Mouse (Mus musculus): ENCODE measurements around the gene Rab8b. TPM values are rescaled to one million over a fixed set of nuclear protein-coding genes. Genes with fewer than 3 reads are reported as not detected.
"Not testable (repeated sequence)": the region's sequence is repeated elsewhere in the genome, so short reads cannot be mapped to it uniquely, and the experiment has no call there.

Gene Rab8b
- polyA plus RNA-seq, 1 experiment from 2014 or later: 34.8 TPM

GRCm38 (mm10) chr9:66822255-66822654 lies 97.2 kb downstream of the Rab8b start:
- not testable (repeated sequence) for H3K27me3 ChIP-seq; H3K4me1 ChIP-seq; H3K4me3 ChIP-seq; H3K9ac ChIP-seq (replicated peaks); H3K4me2 ChIP-seq (replicated peaks); ATAC-seq (ENCODE audit: low FRiP score, low read depth); H3K36me3 ChIP-seq; H3K9me3 ChIP-seq; H3K27ac ChIP-seq (replicated peaks)
- 100% methylated on average over 1 of the region's 5 CpGs for WGBS

- H3K4me1 ChIP-seq: no peaks in the 10 kb centered on the region
- H3K4me2 ChIP-seq (replicated peaks): no peak overlapping the region
These were observed 98.5 kb downstream of the Rab8b start for GRCm38 (mm10) chr9:66820996-66821395.

GRCm38 (mm10) chr9:66813392-66813791 lies 106.1 kb downstream of the Rab8b start:
- Histone ChIP-seq H3K4me2 (replicated peaks) (no peak overlapping the region), H3K27me3 (no peaks in the 10 kb centered on the region), H3K36me3 (no peaks in the 10 kb centered on the region), H3K27ac (replicated peaks) (no peak overlapping the region), H3K4me1 (peaks cover 8% of the 10 kb centered on the region), H3K9ac (replicated peaks) (no peak overlapping the region), H3K4me3 (no peak overlapping the region), H3K9me3 (no peaks in the 10 kb centered on the region)
- ATAC-seq (ENCODE audit: low FRiP score, low read depth): no peak
- 12% methylated on average over 2 of the region's 2 CpGs for WGBS

More at GRCm38 (mm10) chr9:66820996-66821395, 98.5 kb downstream of the Rab8b start:
- 76% methylated on average over 5 of the region's 5 CpGs for WGBS
- Histone ChIP-seq H3K36me3 (no peaks in the 10 kb centered on the region), H3K9ac (replicated peaks) (no peak overlapping the region), H3K27me3 (no peaks in the 10 kb centered on the region), H3K27ac (replicated peaks) (no peak overlapping the region), H3K9me3 (no peaks in the 10 kb centered on the region), H3K4me3 (no peak overlapping the region)
- no peak for ATAC-seq (ENCODE audit: low FRiP score, low read depth)

GRCm38 (mm10) chr9:66805951-66806350 lies 113.5 kb downstream of the Rab8b start:
- WGBS: under 1% methylated on average over 30 of the region's 37 CpGs
- Histone ChIP-seq H3K27me3 (peaks cover 35% of the 10 kb centered on the region), H3K4me3 (peak overlapping the region; percentile 34), H3K4me2 (replicated peaks) (peak overlapping the region; percentile 50), H3K9ac (replicated peaks) (0 out of 2 replicates have a peak overlapping the region, but pooled peaks have one; percentile 37)
- H3K9me3 ChIP-seq; H3K36me3 ChIP-seq; ATAC-seq (ENCODE audit: low FRiP score, low read depth); H3K4me1 ChIP-seq; H3K27ac ChIP-seq (replicated peaks): not testable (repeated sequence)

GRCm38 (mm10) chr9:66801947-66802346 lies 117.5 kb downstream of the Rab8b start:
- ATAC-seq (ENCODE audit: low FRiP score, low read depth): no peak
- H3K9ac ChIP-seq (replicated peaks): no peak overlapping the region
- peaks cover 32% of the 10 kb centered on the region for H3K27me3 ChIP-seq
- H3K9me3 ChIP-seq: no peaks in the 10 kb centered on the region
- no peak overlapping the region for H3K4me3 ChIP-seq
- WGBS: 65% methylated on average over 12 of the region's 12 CpGs
- no peaks in the 10 kb centered on the region for H3K36me3 ChIP-seq
- H3K4me2 ChIP-seq (replicated peaks): no peak overlapping the region
- no peaks in the 10 kb centered on the region for H3K4me1 ChIP-seq
- no peak overlapping the region for H3K27ac ChIP-seq (replicated peaks)

- H3K27me3 ChIP-seq: peaks cover 4% of the 10 kb centered on the region; the same call in 1 of the 2 replicates
- H3K4me3 ChIP-seq: peak within 1 kb of the TSS; percentile 66
- WGBS: 79% methylated on average over 5 of the region's 5 CpGs
- H3K27ac ChIP-seq (replicated peaks): peak within 1 kb of the TSS; percentile 87
- peak within 1 kb of the TSS; percentile 76 for H3K4me2 ChIP-seq (replicated peaks)
- no peak for ATAC-seq (ENCODE audit: low FRiP score, low read depth)
- peaks cover 6% of the 10 kb centered on the region for H3K4me1 ChIP-seq
- H3K36me3 ChIP-seq: no peaks in the 10 kb centered on the region
- no peaks in the 10 kb centered on the region for H3K9me3 ChIP-seq
- peak within 1 kb of the TSS; percentile 78 for H3K9ac ChIP-seq (replicated peaks)
These were observed 122.7 kb downstream of the Rab8b start, which contains the start of gene Gm10647 for GRCm38 (mm10) chr9:66796739-66797138. TSS of gene Gm10647 (plus strand) at chr9:66797039.

- peak; percentile 99 for ATAC-seq (ENCODE audit: low FRiP score, low read depth)
- WGBS: under 1% methylated on average over 42 of the region's 42 CpGs
- Histone ChIP-seq H3K4me1 (peaks cover 6% of the 10 kb centered on the region), H3K27ac (replicated peaks) (peak within 1 kb of the TSS; percentile 87), H3K9me3 (no peaks in the 10 kb centered on the region), H3K4me2 (replicated peaks) (peak within 1 kb of the TSS; percentile 76), H3K9ac (replicated peaks) (peak within 1 kb of the TSS; percentile 78), H3K36me3 (no peaks in the 10 kb centered on the region), H3K4me3 (peak within 1 kb of the TSS; percentile 66), H3K27me3 (no peaks in the 10 kb centered on the region)
These were observed 123.8 kb downstream of the Rab8b start, which contains the start of gene Aph1b for GRCm38 (mm10) chr9:66795464-66796324. TSS of gene Aph1b (minus strand) at chr9:66795490.

- Histone ChIP-seq H3K4me3 (peak overlapping the region; percentile 66), H3K9ac (replicated peaks) (peak overlapping the region; percentile 78), H3K27ac (replicated peaks) (peak overlapping the region; percentile 87), H3K36me3 (peaks cover 4% of the 10 kb centered on the region), H3K9me3 (no peaks in the 10 kb centered on the region), H3K4me2 (replicated peaks) (peak overlapping the region; percentile 76), H3K27me3 (no peaks in the 10 kb centered on the region), H3K4me1 (peaks cover 6% of the 10 kb centered on the region)
- ATAC-seq (ENCODE audit: low FRiP score, low read depth): peak; percentile 75
- WGBS: 1% methylated on average over 43 of the region's 43 CpGs
These were observed 124.6 kb downstream of the Rab8b start for GRCm38 (mm10) chr9:66794629-66795463.

Other genes with a start within 250 kb of the Rab8b start
- gene Car12, start 206.0 kb downstream of the Rab8b start, polyA plus RNA-seq (2016; fragmentation: Nextera tagmentation; extraction: Ambion mirVana): 0.57 and 0.72 TPM in 2 replicates
- gene Aph1b, start 124.2 kb downstream of the Rab8b start, polyA plus RNA-seq (2016; fragmentation: Nextera tagmentation; extraction: Ambion mirVana): 19.5 and 19.8 TPM in 2 replicates
- 0.59 and 1.0 TPM in 2 replicates for gene Gm10647, start 122.6 kb downstream of the Rab8b start, polyA plus RNA-seq (2016; fragmentation: Nextera tagmentation; extraction: Ambion mirVana)
- 1.3 and 3.0 TPM in 2 replicates for gene Aph1c, start 85.0 kb downstream of the Rab8b start, polyA plus RNA-seq (2016; fragmentation: Nextera tagmentation; extraction: Ambion mirVana)
- 493 and 550 TPM in 2 replicates for gene Rps27l, start 26.4 kb upstream of the Rab8b start, polyA plus RNA-seq (2016; fragmentation: Nextera tagmentation; extraction: Ambion mirVana)
- gene Lactb, start 55.8 kb upstream of the Rab8b start, polyA plus RNA-seq (2016; fragmentation: Nextera tagmentation; extraction: Ambion mirVana): 9.7 and 12.0 TPM in 2 replicates
- gene Tpm1, start 129.7 kb upstream of the Rab8b start, polyA plus RNA-seq (2016; fragmentation: Nextera tagmentation; extraction: Ambion mirVana): 257 and 368 TPM in 2 replicates